Mouse (Mus musculus): ENCODE results near the gene Gm26558.

Gm26558 gene

DNA sequence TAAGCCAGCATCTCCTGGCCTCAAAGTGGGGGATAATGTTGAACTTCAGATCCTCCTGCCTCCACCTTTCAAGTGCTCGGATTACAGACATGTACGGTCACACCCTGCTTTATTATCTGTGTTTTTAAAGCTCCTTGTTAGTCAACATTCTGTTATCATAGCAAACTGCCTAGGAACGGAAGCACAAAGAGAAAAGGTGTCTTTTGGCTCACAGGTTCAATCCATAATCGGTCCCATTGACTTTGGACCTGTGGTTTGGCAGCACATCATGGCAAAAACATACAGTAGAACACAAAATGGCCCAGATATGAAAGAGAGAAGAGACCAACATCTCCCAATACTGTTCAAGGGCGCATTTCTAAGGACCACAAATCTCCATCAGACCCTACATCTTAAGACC, 13.6 kb downstream of the Gm26558 start:
- DNase-seq (ENCODE audit: low spot score): no peak

DNA sequence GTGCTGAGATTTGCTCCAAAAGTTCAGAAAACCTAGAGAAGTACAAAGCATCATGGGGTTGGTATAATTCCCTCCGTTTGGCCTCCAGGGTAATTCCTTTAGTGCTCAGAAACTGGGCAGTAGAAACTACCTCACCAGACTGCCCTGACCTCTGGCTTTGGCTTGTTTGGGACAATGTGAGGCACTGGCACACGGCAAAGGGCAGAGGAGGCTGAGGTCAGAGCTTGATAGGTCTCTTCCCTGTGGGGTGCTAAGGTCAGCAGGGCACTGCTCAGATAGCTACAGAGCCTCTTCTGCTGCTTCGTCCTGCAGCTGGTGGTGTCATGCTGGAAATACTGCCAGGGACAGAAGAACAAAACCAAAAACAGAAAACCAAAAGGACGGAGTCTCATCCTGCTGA, 14.2 kb downstream of the Gm26558 start:
- DNase-seq (ENCODE audit: low spot score): no peak

DNA sequence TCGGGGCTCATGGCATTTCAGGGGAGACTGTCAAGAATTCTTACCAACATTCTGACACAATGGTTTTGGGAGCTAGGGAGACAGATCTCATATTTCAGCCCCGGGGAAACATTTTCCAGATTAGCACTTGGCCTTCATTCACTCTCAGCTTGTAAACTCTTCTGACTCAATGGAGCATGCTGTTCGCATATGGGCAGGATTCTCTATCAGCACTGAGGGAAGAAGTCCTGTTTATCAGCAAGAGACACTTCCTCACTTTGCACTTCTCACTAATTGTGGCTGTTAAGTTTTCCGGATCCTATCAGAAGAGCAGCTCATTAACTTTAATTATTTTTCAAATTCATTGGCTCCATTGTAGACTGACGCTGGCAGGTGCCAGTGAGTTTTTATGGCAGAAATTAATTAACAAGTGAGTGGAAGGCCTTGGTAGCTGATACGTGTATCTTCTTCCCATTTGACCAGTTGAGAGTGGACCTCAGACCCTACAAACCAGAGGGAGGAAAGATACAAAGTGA, 16.6 kb downstream of the Gm26558 start:
- DNase-seq (ENCODE audit: low spot score): no peak

DNA sequence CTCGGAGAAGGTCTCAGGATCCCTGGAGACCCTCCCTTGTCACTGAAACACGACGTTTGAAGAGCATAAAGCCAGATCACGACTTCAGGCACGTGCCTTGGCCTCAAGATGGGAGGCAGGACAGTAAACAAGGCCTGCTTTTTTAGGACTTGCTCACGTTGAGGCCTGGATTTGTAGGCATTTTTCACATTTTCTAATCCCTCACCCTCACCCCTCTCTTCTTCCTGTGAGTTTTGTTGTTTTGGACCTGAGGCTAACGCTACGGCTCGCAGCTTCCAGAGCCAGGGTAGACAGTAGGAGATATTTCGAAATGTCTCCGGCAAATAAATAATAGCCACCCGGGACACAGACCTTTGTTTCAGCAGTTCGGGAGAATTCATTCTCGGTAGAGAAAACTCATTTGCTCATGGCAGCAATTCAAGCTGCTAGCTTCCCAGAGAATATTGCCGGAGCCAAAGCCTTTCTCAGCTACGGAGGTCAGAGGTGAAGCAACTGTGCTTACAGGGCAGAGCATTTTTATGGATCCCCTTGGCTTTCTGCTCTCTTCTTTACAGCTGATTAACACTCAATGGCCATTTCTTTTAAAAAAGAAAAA, 18.8 kb downstream of the Gm26558 start:
- DNase-seq (ENCODE audit: low spot score): no peak

DNA sequence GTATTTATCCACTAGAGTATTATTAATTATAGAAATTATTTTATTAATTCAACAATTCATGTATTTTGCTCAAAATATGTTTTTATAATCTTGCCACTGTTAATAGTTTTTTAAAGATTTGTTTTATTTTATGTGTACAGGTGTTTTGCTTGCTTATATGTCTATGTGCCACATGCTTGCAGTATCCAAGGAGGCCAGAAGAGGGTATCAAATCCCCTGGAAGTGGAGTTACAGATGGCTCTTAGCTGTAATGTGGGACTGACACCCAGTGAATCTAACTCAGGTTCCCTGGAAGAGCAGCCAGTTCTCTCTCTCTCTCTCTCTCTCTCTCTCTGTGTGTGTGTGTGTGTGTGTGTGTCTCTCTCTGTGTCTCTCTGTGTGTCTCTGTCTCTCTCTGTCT, 20.9 kb downstream of the Gm26558 start:
- no peak for DNase-seq (ENCODE audit: low spot score)

DNA sequence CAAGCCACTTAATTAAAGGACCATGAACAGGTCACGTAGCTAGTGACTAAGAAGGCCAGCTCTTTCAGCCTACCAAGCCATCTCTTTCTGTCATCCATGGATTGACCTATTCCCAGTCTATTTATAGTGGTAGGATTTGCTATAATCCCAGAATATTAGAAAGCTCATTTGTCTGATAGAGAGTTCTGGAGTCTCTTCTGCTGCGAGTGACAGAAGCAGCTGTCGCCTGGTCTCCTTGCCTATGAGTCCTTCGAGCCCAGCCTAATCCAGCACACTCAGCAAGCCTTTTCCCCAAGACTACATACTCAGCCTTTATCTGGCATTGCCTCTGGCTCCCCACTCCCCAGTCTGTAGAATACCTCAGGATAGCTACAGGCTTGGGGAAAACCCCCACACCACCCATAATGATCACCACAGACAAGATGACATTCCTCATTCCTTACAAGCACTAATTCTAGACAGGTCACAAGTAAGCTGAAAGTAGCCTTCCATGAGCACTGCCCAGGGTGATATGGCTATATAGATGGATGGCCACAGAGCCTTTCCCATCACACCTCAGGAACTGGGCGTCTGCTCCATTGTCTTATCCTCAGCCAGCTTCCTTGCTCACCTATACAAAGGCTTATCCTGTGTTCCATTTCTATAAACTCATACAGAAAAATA, 27.7 kb downstream of the Gm26558 start:
- DNase-seq (ENCODE audit: low spot score): no peak

DNA sequence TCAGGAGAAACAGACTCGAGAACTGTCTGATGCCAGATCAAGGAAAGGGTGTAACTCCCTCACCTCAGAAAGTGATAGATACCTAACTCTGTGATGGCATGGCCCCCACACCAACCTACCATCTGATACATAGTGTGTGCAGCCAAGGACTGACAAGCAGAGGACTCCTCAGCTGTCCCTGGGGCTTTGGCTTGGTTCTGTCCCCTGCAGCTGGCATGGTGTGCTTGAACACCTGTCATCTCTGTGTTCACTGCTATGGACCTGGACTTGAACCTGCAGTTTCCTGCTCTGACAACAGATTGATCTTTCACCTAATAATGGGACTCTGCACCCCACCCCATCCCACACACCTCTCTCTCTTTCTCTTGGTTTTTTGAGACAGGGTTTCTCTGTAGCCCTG, 29.5 kb downstream of the Gm26558 start:
- no peak for DNase-seq (ENCODE audit: low spot score)

DNA sequence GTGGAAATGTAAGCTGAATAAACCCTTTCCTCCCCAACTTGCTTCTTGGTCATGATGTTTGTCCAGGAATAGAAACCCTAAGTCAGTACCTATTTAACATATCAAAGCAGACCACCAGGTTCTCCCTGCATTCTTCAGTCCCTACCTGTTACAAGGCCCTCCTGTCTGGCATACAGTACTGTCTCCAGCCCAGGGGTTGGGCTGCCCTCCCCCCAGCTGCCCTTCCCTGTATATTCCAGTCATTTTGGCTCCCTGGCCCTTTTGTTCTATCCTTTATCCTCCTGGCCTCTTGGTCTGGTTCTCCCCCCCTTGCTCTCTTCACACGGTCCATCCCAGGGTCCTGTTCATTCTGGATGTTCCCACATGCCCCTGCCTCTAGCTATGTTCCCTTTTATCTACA, 30.6 kb downstream of the Gm26558 start:
- no peak for DNase-seq (ENCODE audit: low spot score)

DNA sequence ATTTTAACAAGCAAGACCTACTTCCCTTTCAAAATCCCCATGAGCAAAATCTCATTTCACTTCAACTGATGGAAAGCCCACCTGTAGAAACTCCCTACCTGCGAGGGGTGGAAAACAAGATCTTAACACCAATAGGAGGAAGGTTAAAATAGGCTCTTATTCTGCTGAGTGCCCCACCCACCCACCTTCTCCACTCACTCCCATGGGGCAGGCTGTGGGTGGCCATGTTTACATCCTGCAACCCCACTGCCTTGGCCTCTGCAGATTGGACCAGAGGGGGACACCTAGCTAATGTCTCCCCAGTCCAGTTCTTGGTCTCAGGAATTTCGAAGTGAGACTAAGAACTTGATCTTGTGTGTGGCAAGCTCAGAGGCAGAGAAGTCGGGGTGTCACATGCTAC, 32.0 kb downstream of the Gm26558 start:
- no peak for DNase-seq (ENCODE audit: low spot score)

DNA sequence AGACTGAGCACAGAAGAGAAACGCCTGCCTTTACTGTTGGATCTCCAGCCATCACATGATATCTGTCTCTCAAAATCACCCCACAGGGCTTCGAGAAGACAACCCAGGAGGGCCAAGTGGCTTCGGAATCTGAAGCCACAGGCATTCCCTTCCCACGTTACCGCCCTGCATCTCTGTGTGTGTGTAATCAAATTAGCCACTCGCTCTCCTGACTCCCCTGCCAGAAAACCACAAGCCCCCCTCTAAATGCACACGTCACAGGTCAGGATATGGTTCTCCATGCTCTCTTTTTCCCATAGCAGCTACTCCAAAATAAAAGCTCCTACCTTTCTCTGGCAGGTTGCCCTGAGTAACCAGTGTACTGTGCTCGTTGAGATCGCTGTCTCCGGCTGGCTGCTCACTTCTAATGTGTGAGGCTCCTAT, 32.6 kb downstream of the Gm26558 start:
- no peak for DNase-seq (ENCODE audit: low spot score)

DNA sequence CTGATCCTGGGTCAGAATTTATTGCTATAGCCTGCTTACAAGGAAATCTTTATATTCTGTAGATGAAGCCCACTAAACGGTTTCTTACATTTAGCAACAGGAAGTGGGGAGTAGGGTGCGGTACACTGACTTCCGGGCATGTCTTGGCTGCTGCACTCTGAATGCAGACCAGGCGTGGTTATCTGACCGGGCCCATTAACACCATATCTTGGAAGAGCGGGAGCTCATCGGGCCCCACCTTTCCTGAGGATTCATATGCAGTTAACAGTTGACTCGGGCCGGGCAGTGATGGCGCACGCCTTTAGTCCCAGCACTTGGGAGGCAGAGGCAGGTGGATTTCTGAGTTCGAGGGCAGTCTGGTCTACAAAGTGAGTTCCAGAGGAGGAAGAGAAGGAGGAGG, 33.5 kb downstream of the Gm26558 start:
- DNase-seq (ENCODE audit: low spot score): no peak

DNA sequence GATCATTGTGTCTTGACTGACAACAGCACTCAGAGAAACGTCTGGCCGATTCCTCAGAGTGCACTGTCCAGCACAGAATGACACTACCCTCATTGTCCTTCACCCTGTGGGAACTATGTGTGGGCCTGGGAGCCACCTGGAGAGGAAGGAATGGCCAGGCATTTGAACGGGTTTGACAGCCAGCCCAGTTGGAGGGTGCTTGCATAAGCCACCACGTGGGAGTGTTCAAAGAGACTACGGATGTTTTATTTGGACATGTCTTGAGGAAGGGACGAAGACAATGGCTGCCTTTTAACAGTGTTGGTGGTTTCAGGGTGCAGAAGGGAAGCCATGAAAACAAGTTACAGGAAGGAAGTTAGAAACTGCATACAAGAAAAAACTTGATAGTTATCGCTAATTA, 36.1 kb downstream of the Gm26558 start:
- DNase-seq (ENCODE audit: low spot score): no peak

DNA sequence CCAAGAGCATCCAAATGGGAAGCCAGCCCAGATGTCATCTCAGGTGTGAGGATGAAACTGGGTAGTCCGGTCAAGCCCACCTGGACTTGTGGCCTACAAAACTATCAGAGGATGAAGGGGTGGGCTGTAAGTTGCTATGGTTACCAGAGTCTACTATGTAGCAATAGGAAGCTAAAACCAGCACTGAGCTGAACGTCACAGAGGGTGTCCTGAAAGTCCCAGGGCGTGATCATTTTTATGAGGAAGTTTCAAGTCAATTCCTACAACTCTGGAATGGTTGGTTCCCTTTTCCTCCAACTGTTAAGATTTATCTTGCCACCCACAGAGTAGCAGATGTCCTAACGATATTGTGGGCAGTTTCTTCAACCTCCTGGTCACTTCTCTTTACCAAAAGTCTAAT, 39.7 kb downstream of the Gm26558 start:
- DNase-seq (ENCODE audit: low spot score): no peak

DNA sequence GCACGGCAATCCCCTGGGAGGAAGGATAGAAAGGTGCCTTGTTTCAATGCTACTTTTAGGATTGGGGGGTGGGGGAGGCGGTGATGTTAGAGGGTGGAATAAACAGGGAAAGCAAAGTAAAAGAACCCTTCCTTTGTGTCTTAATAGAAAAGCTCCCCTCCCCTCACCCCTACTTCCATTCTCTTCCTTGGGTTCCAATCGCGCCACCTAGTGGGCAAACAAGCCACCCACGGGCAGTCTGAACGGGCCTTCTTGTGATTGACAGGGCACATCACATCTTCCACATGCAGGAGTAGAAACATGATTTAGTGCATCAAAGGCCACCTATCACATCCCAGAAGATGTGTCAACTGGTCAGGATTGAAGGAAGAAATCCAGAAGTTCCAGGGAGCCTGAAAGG, 41.7 kb downstream of the Gm26558 start:
- peak; percentile 32 for DNase-seq (ENCODE audit: low spot score)

DNA sequence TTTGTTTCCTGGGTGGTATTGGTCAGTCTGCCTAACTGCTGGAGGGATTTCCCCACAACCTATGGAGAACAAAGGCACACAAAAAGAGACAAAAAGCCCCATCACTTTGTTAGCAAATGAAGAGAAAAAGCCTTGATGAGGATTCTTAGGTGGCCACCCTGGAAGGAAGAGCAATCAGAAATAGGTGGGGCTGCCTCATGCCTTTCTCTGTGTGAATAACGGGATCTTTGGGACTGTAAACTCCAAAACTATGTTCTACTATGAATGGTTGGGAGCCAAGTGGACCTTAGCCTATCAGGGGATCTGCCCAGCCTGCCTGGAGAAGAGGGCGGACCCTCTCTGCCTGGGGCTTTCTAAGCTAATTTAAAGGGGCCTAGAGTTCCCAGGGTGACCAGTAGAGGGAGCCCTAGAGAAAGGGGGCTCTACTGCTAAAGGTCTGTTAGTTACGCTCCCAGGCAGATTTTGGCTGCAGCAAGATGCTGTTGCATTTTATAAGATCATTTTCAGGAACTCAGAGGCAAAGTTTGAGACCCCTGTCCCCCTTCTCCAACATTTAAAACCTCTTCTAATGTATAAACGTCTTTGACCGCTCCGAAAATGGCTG, 42.6 kb downstream of the Gm26558 start:
- DNase-seq (ENCODE audit: low spot score): no peak

DNA sequence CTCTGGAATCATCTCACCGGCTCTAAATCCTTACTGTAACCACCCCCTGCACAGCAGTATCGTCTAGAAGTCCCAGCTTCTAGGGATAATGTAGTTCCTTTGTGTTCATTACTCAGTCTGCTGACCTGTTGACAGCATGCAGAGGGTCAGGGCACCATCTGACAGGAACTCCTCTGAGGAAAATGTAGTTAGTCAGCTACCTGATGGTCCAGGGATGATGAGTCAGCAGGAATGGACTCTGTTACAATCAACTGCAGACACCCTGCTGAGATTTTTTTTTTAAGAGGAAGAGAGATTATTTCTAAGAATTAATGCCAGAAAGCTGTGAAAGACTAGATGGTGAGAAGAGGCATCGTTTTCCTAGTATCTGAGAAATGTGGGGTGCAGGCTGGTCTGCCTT, 45.3 kb downstream of the Gm26558 start:
- DNase-seq (ENCODE audit: low spot score): no peak

DNA sequence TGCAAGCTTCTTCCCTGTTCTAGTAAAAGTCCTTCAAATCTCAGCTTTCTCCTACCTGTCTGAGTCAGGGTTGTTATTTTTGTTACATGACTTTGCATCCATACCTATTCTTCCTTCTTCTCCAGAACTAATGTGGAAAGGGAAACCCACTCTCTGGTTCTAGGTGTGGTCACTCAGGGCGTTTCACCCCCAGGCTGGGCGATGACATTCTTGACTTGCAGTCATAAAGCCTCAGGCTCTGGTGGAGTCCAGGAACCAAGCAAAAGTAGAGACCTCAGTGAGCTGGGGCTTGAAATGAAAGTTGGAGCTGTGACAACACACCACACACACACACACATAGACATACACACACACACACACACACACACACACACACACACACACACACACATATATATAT, 45.8 kb downstream of the Gm26558 start:
- DNase-seq (ENCODE audit: low spot score): no peak

DNA sequence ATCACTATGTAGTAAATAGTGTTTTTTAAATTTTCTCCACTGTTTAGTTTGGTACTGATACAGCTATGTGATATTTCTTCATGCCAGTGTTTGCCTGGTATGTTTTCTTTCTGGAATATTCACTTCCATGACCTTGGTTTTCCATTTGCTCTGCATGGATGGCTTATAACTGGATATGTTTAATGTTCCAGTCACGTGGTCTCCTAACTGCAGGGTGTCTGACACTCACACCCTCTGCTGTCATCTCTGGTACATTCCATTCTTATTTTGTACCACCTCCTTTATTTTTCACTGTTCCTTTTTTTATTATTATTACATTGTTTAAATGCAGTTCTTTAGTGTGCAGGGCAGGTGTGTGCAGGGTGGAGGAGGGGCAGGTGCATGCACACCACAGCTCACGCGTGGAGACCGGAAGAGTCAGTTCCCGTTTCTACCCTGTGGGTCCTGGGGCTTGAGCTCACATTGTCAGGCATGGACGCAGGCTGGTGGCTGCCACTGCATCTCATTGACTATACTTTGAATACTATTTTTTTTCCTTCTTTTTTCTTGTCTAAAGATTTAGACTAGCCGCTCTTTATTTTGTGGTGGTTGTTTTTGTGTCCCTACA, 47.1 kb downstream of the Gm26558 start:
- no peak for DNase-seq (ENCODE audit: low spot score)
